Mouse (Mus musculus) left cerebral cortex, adult 11 months (tissue): ENCODE data around the gene Tmem131l.

Experiments
- DNase-seq: peaks from one replicate; pipeline ENCODE4 v3.0.0; 2022; ENCODE audit warnings: low spot score

Tmem131l gene

DNA sequence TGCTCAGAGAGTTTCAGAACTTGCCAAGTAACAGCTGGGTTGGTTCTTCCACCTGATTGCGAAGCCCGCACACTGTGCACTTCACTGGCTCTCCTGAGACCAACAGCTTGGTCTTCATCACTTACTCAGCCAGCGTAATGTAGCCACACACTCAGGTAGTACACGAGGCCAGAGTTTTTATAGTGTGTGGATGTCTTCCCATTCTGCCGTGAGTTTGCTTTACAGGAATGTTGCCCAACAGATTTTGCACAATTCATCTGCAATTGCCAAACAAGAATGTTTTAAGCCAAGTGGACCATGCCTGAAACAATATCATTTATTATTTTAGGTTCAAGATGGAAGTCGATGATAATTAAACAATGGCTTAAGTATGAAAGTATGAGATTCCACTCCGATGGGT is 180.4 kb downstream of the Tmem131l start:
- DNase-seq = no peak

DNA sequence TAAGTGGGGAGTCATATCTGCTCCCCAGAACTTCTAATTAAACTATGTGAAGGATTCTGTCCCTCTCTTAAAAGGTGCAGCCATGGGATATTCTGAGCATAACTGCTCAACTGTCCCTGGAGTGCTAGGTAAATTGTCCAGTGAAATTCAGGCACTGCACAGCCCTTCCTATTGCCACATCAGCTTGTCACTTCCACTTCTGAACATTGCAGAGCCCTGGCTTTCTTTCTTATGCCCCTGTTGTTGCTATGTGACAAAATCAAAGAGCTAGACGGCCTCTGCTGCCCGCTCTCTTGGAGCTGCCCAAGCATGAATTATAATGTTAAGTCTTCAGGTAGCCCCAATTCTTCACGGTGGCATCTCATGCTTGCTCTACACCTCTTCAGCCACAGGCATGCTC is 180.9 kb downstream of the Tmem131l start:
- DNase-seq = no peak

DNA sequence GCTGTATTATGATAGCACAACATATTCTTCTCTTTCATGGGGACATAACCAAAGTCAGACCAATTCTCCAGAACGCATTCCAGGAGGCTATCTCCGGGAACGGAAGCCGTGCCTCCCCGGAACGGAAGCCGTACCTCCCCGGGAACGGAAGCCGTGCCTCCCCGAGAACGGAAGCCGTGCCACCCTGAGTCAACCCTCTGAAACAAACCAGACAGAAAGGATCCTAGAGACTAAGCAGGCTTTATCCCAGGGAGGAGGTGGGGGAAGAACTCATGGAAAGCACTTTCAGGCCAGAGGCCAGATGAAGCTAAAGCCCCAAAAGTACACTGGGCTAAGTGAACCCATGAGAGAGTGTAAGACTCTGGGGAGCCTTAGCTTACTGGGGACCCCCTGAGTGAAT is 182.4 kb downstream of the Tmem131l start:
- no peak for DNase-seq

- no peak for DNase-seq
Measured at GRCm38 (mm10) chr3:83855643-83856042, 184.3 kb downstream of the Tmem131l start.

GRCm38 (mm10) chr3:83849341-83849740 is 190.6 kb downstream of the Tmem131l start:
- DNase-seq = no peak
